Mouse (Mus musculus) CH12.LX (cell line): ENCODE measurements at regions not wholly inside any gene's neighbourhood (a gene's known extent, or its start where the extent isn't known, plus 50 kb on each side); places are given as distances from the start of the nearest gene placed in this dataset.

ENCODE experiments used
- DNase-seq: peaks from one replicate; pipeline ENCODE4 v3.0.0-alpha.2; 2013; ENCODE audit errors: extremely low read depth
- H3K27ac ChIP-seq: 2 replicates; pipeline ENCODE4 v1.5.1; 2012; ENCODE audit warnings: low read depth, mild to moderate bottlenecking, control low read depth, moderate library complexity; ENCODE audit not compliant: insufficient read depth
- H3K27me3 ChIP-seq: replicated peaks from 2 replicates; pipeline ENCODE3; 2012; ENCODE audit warnings: inconsistent platforms
- H3K36me3 ChIP-seq, 2 experiments: replicated peaks in 1 of 2; 2 replicates each; pipeline versions ENCODE3 to v1.6.1; 2012; ENCODE audit warnings: inconsistent platforms in 1 of 2, low read length in 1 of 2, mild to moderate bottlenecking in 1 of 2, mixed read lengths in 1 of 2, moderate library complexity in 1 of 2; ENCODE audit not compliant: control insufficient read depth in 1 of 2, insufficient read depth in 1 of 2
- H3K4me1 ChIP-seq, 2 experiments: 2 replicates each; pipeline ENCODE4 v1.6.1; 2012; ENCODE audit warnings: inconsistent platforms in 1 of 2, moderate library complexity in 1 of 2; ENCODE audit not compliant: insufficient read depth in 2 of 2, control insufficient read depth in 1 of 2
- H3K4me2 ChIP-seq: 2 replicates; pipeline ENCODE4 v1.6.1; 2012; ENCODE audit warnings: low read depth, mild to moderate bottlenecking, control low read depth; ENCODE audit not compliant: poor library complexity, insufficient read depth, severe bottlenecking
- H3K4me3 ChIP-seq, 3 experiments: fragments of 150-350 bp in 1 of 3; sonication (generic) in 1 of 3; replicated peaks in 1 of 3; 2 replicates each; pipeline versions ENCODE3 to v1.5.1; 2011 to 2012; ENCODE audit warnings: low read depth in 2 of 3, low read length in 2 of 3, mild to moderate bottlenecking in 2 of 3, moderate library complexity in 2 of 3, control low read depth in 1 of 3, improper control_type of control experiment in 1 of 3, inconsistent platforms in 1 of 3, mixed read lengths in 1 of 3; ENCODE audit not compliant: poor library complexity in 1 of 3
- H3K79me2 ChIP-seq: replicated peaks from 2 replicates; pipeline ENCODE4 v1.6.1; 2012; ENCODE audit warnings: mild to moderate bottlenecking, moderate library complexity; ENCODE audit not compliant: control insufficient read depth, poor library complexity, insufficient read depth, severe bottlenecking; ENCODE audit errors: extremely low read depth
- H3K9ac ChIP-seq: 2 replicates; pipeline ENCODE4 v1.6.1; 2012; ENCODE audit warnings: low read depth, mild to moderate bottlenecking, control low read depth, moderate library complexity; ENCODE audit not compliant: insufficient read depth
- H3K9me3 ChIP-seq: replicated peaks from 2 replicates; pipeline ENCODE3; 2012; ENCODE audit warnings: low read length, inconsistent platforms, mixed read lengths
- BHLHE40 ChIP-seq: IDR thresholded peaks from 2 replicates; pipeline ENCODE4 v1.6.1; 2011; ENCODE audit warnings: mild to moderate bottlenecking, low read depth, low read length, improper control_type of control experiment
- CHD1 ChIP-seq: IDR thresholded peaks from 2 replicates; pipeline ENCODE4 v1.6.1; 2012; ENCODE audit warnings: low read depth, low read length, improper control_type of control experiment, inconsistent platforms
- CHD2 ChIP-seq: IDR thresholded peaks from 2 replicates; pipeline ENCODE4 v1.6.1; 2011; ENCODE audit warnings: low read length, improper control_type of control experiment
- CTCF ChIP-seq, 2 experiments: IDR thresholded peaks in 1 of 2; conservative IDR thresholded peaks in 1 of 2; 2 replicates each; pipeline ENCODE4 v1.5.1; 2011 to 2012; ENCODE audit warnings: low read depth in 2 of 2, low read length in 2 of 2, improper control_type of control experiment in 1 of 2, inconsistent platforms in 1 of 2, mild to moderate bottlenecking in 1 of 2, moderate library complexity in 1 of 2
- ETS1 ChIP-seq: conservative IDR thresholded peaks from 2 replicates; pipeline ENCODE4 v1.6.1; 2012; ENCODE audit warnings: low read depth, mild to moderate bottlenecking, inconsistent platforms, low read length, improper control_type of control experiment, moderate library complexity
- HCFC1 ChIP-seq: IDR thresholded peaks from 2 replicates; pipeline ENCODE4 v1.6.1; 2012; ENCODE audit warnings: low read depth, mild to moderate bottlenecking, inconsistent platforms, low read length, improper control_type of control experiment
- IRF4 ChIP-seq: IDR thresholded peaks from 2 replicates; pipeline ENCODE4 v1.6.1; 2014; ENCODE audit warnings: low read depth, mild to moderate bottlenecking, inconsistent platforms, low read length, improper control_type of control experiment
- JUND ChIP-seq: conservative IDR thresholded peaks from 2 replicates; pipeline ENCODE4 v1.6.1; 2011; ENCODE audit warnings: low read depth, low read length, improper control_type of control experiment
- MAZ ChIP-seq: IDR thresholded peaks from 2 replicates; pipeline ENCODE4 v1.6.1; 2012; ENCODE audit warnings: low read depth, mild to moderate bottlenecking, inconsistent platforms, low read length, improper control_type of control experiment, moderate library complexity
- MEF2A ChIP-seq: IDR thresholded peaks from 2 replicates; pipeline ENCODE4 v1.6.1; 2014; ENCODE audit warnings: low read depth, mild to moderate bottlenecking, inconsistent platforms, low read length, improper control_type of control experiment, borderline replicate concordance
- MYC ChIP-seq: IDR thresholded peaks from 2 replicates; pipeline ENCODE4 v1.6.1; 2011; ENCODE audit warnings: low read depth, mild to moderate bottlenecking, improper control_type of control experiment, low read length
- NRF1 ChIP-seq: IDR thresholded peaks from 2 replicates; pipeline ENCODE4 v1.6.1; 2014; ENCODE audit warnings: low read depth, mild to moderate bottlenecking, inconsistent platforms, low read length, improper control_type of control experiment, moderate library complexity
- POLR2AphosphoS2 ChIP-seq: IDR thresholded peaks from 2 replicates; pipeline ENCODE4 v1.6.1; 2011; ENCODE audit warnings: low read depth, low read length, improper control_type of control experiment
- RAD21 ChIP-seq: IDR thresholded peaks from 2 replicates; pipeline ENCODE4 v1.6.1; 2011; ENCODE audit warnings: low read depth, mild to moderate bottlenecking, low read length, improper control_type of control experiment, moderate library complexity
- RCOR1 ChIP-seq: conservative IDR thresholded peaks from 2 replicates; pipeline ENCODE4 v1.6.1; 2012; ENCODE audit warnings: low read depth, mild to moderate bottlenecking, inconsistent platforms, low read length, improper control_type of control experiment
- SIN3A ChIP-seq: IDR thresholded peaks from 2 replicates; pipeline ENCODE4 v1.6.1; 2012; ENCODE audit warnings: low read length, improper control_type of control experiment, inconsistent platforms
- TBP ChIP-seq: conservative IDR thresholded peaks from 2 replicates; pipeline ENCODE4 v1.6.1; 2011; ENCODE audit warnings: low read depth, low read length, improper control_type of control experiment
- UBTF ChIP-seq: IDR thresholded peaks from 2 replicates; pipeline ENCODE4 v1.6.1; 2012; ENCODE audit warnings: low read depth, mild to moderate bottlenecking, inconsistent platforms, low read length, improper control_type of control experiment, moderate library complexity
- ZMIZ1 ChIP-seq: IDR thresholded peaks from 2 replicates; pipeline ENCODE4 v1.6.1; 2012; ENCODE audit warnings: low read depth, mild to moderate bottlenecking, inconsistent platforms, low read length, improper control_type of control experiment
- dilution Hi-C: fragments of 300-500 bp; cut with MboI; formaldehyde crosslinking; loops from 2 replicates; pipeline ENCODE4 v1.14.3; 2020; ENCODE audit warnings: low sequenced_read_pairs; ENCODE audit not compliant: extremely low pct_unique_long_range_greater_than_20kb, extremely low pct_ligation_motif_present
- in situ Hi-C: fragments of 300-500 bp; cut with MboI; formaldehyde crosslinking; loops from 3 replicates; pipeline ENCODE4 v1.14.3; 2019; ENCODE audit warnings: low sequenced_read_pairs, low pct_ligation_motif_present, low pct_unique_long_range_greater_than_20kb, mixed read lengths

GRCm38 (mm10) chr6:25471721-25472120 lies 218.8 kb downstream of the Gpr37 start:
- no peak for DNase-seq
- no peak for TF ChIP-seq TBP
- no peak for TF ChIP-seq CHD2
- TF ChIP-seq IRF4, result no peak
- no peak for TF ChIP-seq CHD1
- no peak for TF ChIP-seq MAZ
- no peak for TF ChIP-seq SIN3A
- TF ChIP-seq, all 38 proteins: peak for 0
- H3K4me1 ChIP-seq, result no peaks in the 10 kb centered on the region
- no peak overlapping the region for H3K4me2 ChIP-seq
- in situ Hi-C loops (no loop called here), dilution Hi-C loops (no loop called here)
- H3K9ac ChIP-seq, result no peak overlapping the region
- no peaks in the 10 kb centered on the region for H3K36me3 ChIP-seq
- H3K27ac ChIP-seq, result no peak overlapping the region
- no peaks in the 10 kb centered on the region for H3K79me2 ChIP-seq
- no peaks in the 10 kb centered on the region for H3K9me3 ChIP-seq
- no peaks in the 10 kb centered on the region for H3K27me3 ChIP-seq
- H3K4me3 ChIP-seq, result no peak overlapping the region

- in situ Hi-C loops (no loop called here), dilution Hi-C loops (no loop called here)
- no peak for TF ChIP-seq HCFC1
- no peak for TF ChIP-seq ETS1
- TF ChIP-seq TBP, result no peak
- TF ChIP-seq UBTF, result no peak
- TF ChIP-seq CHD1, result no peak
- no peak for TF ChIP-seq RCOR1
- no peak for TF ChIP-seq MYC
- TF ChIP-seq CTCF (conservative IDR thresholded peaks at IDR 0.05 in 1 of 2, IDR thresholded peaks at IDR 0.05 in 1 of 2; ENCODE audit: low read depth in 2 of 2, low read length in 2 of 2), result no peak
- TF ChIP-seq JUND, result no peak
- TF ChIP-seq BHLHE40, result no peak
- no peak for TF ChIP-seq RAD21
- no peak for TF ChIP-seq NRF1
- no peak for TF ChIP-seq MEF2A
- no peak for TF ChIP-seq POLR2AphosphoS2
- no peak for TF ChIP-seq ZMIZ1
- no peaks in the 10 kb centered on the region for H3K79me2 ChIP-seq
- H3K27ac ChIP-seq, result no peak overlapping the region
- DNase-seq, result no peak
- H3K27me3 ChIP-seq, result no peaks in the 10 kb centered on the region
- H3K4me2 ChIP-seq, result no peak overlapping the region
- no peak overlapping the region for H3K9ac ChIP-seq
- H3K36me3 ChIP-seq, result no peaks in the 10 kb centered on the region
- H3K4me1 ChIP-seq, result no peaks in the 10 kb centered on the region
- H3K9me3 ChIP-seq, result no peaks in the 10 kb centered on the region
- no peak overlapping the region for H3K4me3 ChIP-seq
Observed at GRCm38 (mm10) chr6:25463011-25463410, 227.5 kb downstream of the Gpr37 start.
